Mouse (Mus musculus): ENCODE data around the gene Llcfc1.

GRCm38 (mm10) chr6:41734719-41735470 lies 50.7 kb downstream of the Llcfc1 start:
- TF ChIP-seq EP300 (IDR thresholded peaks at IDR 0.05; ENCODE audit: insufficient read depth, low read depth, low read length) (no peak), POLR2A (IDR thresholded peaks at IDR 0.05; ENCODE audit: insufficient read depth, low read length) (no peak)
